Mouse (Mus musculus) left cerebral cortex, adult 6 months (tissue): ENCODE measurements around the gene Tdrd12. TPM values are rescaled to one million over a fixed set of nuclear protein-coding genes. Genes with fewer than 3 reads are reported as not detected.

Source experiments
- long read RNA-seq, 2 experiments: library from polyadenylated mRNA; unstranded; transcript quantifications; one replicate each; pipeline ENCODE4 v2.0.0; 2019 to 2020
- polyA plus RNA-seq: library from polyadenylated mRNA; unstranded; fragments of <200 nt; fragmentation: Nextera tagmentation; gene quantifications from 2 replicates; pipeline ENCODE4 v1.2.3, GENCODE M21; 2021

The Tdrd12 gene
- polyA plus RNA-seq, result 0.36 and 0.51 TPM in 2 replicates
- long read RNA-seq, experiment 1, partial matches to known transcripts, result 0 of 11 reads
- long read RNA-seq, experiment 1, other reads (novel, unspliced or antisense), result 11 of 11 reads
- long read RNA-seq, experiment 2, partial matches to known transcripts, result 0 of 6 reads
- long read RNA-seq, experiment 2, other reads (novel, unspliced or antisense), result 6 of 6 reads

GRCm38 (mm10) chr7:35537562-35537961 lies at the start of gene Tdrd12:
Gene Tdrd12, minus strand, starts transcription at chr7:35537745.

GRCm38 (mm10) chr7:35586055-35586905 lies 48.7 kb upstream of the Tdrd12 start, which contains the start of gene Ankrd27:
Gene Ankrd27, plus strand, starts transcription at chr7:35586244.

GRCm38 (mm10) chr7:35585191-35586054 lies 47.9 kb upstream of the Tdrd12 start, which contains the start of gene Rgs9bp:
Gene Rgs9bp, minus strand, starts transcription at chr7:35585582.

GRCm38 (mm10) chr7:35556205-35556603 lies 18.7 kb upstream of the Tdrd12 start, which contains the start of gene Nudt19:
Gene Nudt19, minus strand, starts transcription at chr7:35556304.

GRCm38 (mm10) chr7:35447996-35448846 lies 89.3 kb downstream of the Tdrd12 start, which contains the start of gene Slc7a9:
Gene Slc7a9, plus strand, starts transcription at chr7:35448796.

Other genes starting within 250 kb of the Tdrd12 start
- 11.0 and 14.8 TPM in 2 replicates for gene Gpatch1, start 219.3 kb downstream of the Tdrd12 start, polyA plus RNA-seq
- gene Rhpn2, start 203.6 kb downstream of the Tdrd12 start, polyA plus RNA-seq, result 4.3 and 5.4 TPM in 2 replicates
- gene Faap24, start 140.9 kb downstream of the Tdrd12 start, polyA plus RNA-seq, result 8.5 and 9.3 TPM in 2 replicates
- gene Cep89, start 140.7 kb downstream of the Tdrd12 start, polyA plus RNA-seq, result 6.7 and 7.6 TPM in 2 replicates
- gene Slc7a9, start 88.9 kb downstream of the Tdrd12 start, polyA plus RNA-seq, result not detected in 2 replicates
- gene Nudt19, start 18.6 kb upstream of the Tdrd12 start, polyA plus RNA-seq, result 178 and 208 TPM in 2 replicates
- gene Rgs9bp, start 47.8 kb upstream of the Tdrd12 start, polyA plus RNA-seq, result 0.03 TPM in 1 of 2 replicates, not detected in the other
- 8.3 and 9.5 TPM in 2 replicates for gene Ankrd27, start 48.5 kb upstream of the Tdrd12 start, polyA plus RNA-seq
- 250 and 260 TPM in 2 replicates for gene Pdcd5, start 109.8 kb upstream of the Tdrd12 start, polyA plus RNA-seq
- gene Dpy19l3, start 216.7 kb upstream of the Tdrd12 start, polyA plus RNA-seq, result 10.4 and 15.5 TPM in 2 replicates